Mouse (Mus musculus) heart, postnatal 36 days (tissue): Measurements from ENCODE around the gene Tmem206. TPM values are rescaled to one million over a fixed set of nuclear protein-coding genes. Genes with fewer than 3 reads are reported as not detected.

Experiments used
- DNase-seq, 2 experiments: peaks; one replicate each; pipeline ENCODE4 v3.0.0; 2021 to 2022
- intact Hi-C: fragments of 180-260 bp; cut with DNase I; formaldehyde crosslinking; loops from one replicate; pipeline ENCODE4 v1.15.1; 2025
- total RNA-seq, 2 experiments: library from RNA; stranded (reverse); gene quantifications; 2 replicates each; pipeline ENCODE4 v1.2.3; 2021

Gene Tmem206
- total RNA-seq, 2 experiments from 2014 or later, result 3.2 to 4.2 TPM

- no peak for DNase-seq
- intact Hi-C loops, result loop anchor here (5.0 kb wide), 4 partner anchors 42 to 423 kb away; no protein-coding TSS in a partner anchor
Measured at GRCm38 (mm10) chr1:191394126-191394525, 68.4 kb downstream of the Tmem206 start.

GRCm38 (mm10) chr1:191395200-191395599, 69.5 kb downstream of the Tmem206 start:
- DNase-seq, result no peak
- intact Hi-C loops, result no loop called here

GRCm38 (mm10) chr1:191395871-191396433, 70.2 kb downstream of the Tmem206 start:
- peak; percentile 63 to 81 for DNase-seq
- intact Hi-C loops, result loop anchor here (1.0 to 2.0 kb wide), 2 partner anchors 95 to 166 kb away; no protein-coding TSS in a partner anchor

- intact Hi-C loops, result loop anchor here (1.0 to 2.0 kb wide), 2 partner anchors 94 to 166 kb away; no protein-coding TSS in a partner anchor
- peak in 1 of 2 experiments; percentile 63 for DNase-seq
Measured at GRCm38 (mm10) chr1:191396446-191396845, 70.7 kb downstream of the Tmem206 start.

GRCm38 (mm10) chr1:191396897-191397849, 71.5 kb downstream of the Tmem206 start:
- peak; percentile 99 for DNase-seq
- intact Hi-C loops, result loop anchor here (1.0 to 2.0 kb wide), 2 partner anchors 94 to 165 kb away; no protein-coding TSS in a partner anchor

Other genes with a start within 250 kb of the Tmem206 start
- under 1 TPM; 0.39 to 0.62 TPM for gene Batf3, start 228.1 kb upstream of the Tmem206 start, total RNA-seq
- not detected for gene Fam71a, start 161.1 kb upstream of the Tmem206 start, total RNA-seq
- gene Atf3, start 107.9 kb upstream of the Tmem206 start, total RNA-seq, result 10 to 100 TPM in 1 of 2 experiments, 1 to 10 TPM in 1; 5.0 to 17.9 TPM
- gene Nenf, start 7.7 kb upstream of the Tmem206 start, total RNA-seq, result 100 to 1,000 TPM; 105 to 108 TPM
- gene Ppp2r5a, start 77.4 kb downstream of the Tmem206 start, total RNA-seq, result 100 to 1,000 TPM in 1 of 2 experiments, 10 to 100 TPM in 1; 97.7 to 101 TPM
- under 1 TPM; 0.19 to 0.31 TPM for gene Dtl, start 249.6 kb downstream of the Tmem206 start, total RNA-seq
- 10 to 100 TPM; 10.4 to 11.4 TPM for gene Ints7, start 249.7 kb downstream of the Tmem206 start, total RNA-seq